Mouse (Mus musculus) brain, embryonic 14.5 days (tissue): Measurements from ENCODE around the gene Cyp2t4. TPM values are rescaled to one million over a fixed set of nuclear protein-coding genes. Genes with fewer than 3 reads are reported as not detected.
A peak's percentile ranks its signal among the peaks of the same experiment; 100 is the strongest.

ENCODE experiments used
- DNase-seq: peaks from one replicate; pipeline ENCODE4 v3.0.0-alpha.2; 2011; ENCODE audit warnings: low read depth
- CTCF ChIP-seq: fragments of 200-500 bp; IDR thresholded peaks from 2 replicates; pipeline ENCODE4 v1.5.1; 2012; ENCODE audit warnings: inconsistent platforms, mild to moderate bottlenecking, moderate library complexity, borderline replicate concordance; ENCODE audit not compliant: insufficient read depth, insufficient read length; ENCODE audit errors: extremely low read depth
- POLR2A ChIP-seq: fragments of 200-500 bp; IDR thresholded peaks from 2 replicates; pipeline ENCODE4 v1.6.1; 2012; ENCODE audit warnings: mild to moderate bottlenecking, inconsistent platforms, borderline replicate concordance; ENCODE audit not compliant: poor library complexity, insufficient read depth, insufficient read length, severe bottlenecking; ENCODE audit errors: extremely low read depth
- polyA plus RNA-seq: library from polyadenylated mRNA; depleted of rRNA; stranded (reverse); fragments of >200 nt; gene quantifications from 2 replicates; pipeline ENCODE4 v1.2.3, GENCODE M21; 2012; rRNA removed

Gene Cyp2t4
- not detected in 2 replicates for polyA plus RNA-seq

DNA sequence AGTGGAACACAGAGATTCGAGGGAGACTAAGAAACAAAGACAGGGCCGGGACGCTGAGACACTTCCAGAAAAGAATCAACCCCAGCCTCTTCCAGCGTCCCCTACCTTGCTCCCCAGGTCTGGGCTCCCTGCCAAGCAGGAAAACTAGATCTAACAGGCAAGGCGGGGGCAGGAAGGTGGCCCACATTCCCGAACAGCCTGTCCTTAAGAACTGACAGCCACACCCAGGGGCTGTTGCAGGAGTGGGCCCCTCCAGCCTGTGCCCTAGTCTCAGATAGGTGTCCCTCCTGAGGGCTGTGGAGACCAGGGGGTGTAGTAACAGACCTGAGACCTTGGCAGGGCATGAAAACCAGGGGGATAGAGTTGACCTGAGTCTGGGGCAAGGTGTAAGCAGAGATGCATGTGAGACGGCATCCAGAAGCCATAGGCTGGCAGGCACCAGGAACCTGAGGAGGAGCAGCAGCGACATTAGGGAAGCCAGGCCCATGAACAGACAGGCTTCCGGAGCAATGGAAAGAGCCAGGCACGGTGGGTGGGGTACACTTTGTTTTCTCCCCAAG is at the start of gene Cyp2t4:
TSS of gene Cyp2t4 (plus strand) at position 510 of the 560 bp plus-strand sequence.
- no peak for TF ChIP-seq CTCF
- TF ChIP-seq POLR2A = no peak
- DNase-seq = no peak

- DNase-seq = no peak
- TF ChIP-seq POLR2A = no peak
- no peak for TF ChIP-seq CTCF
Observed at GRCm38 (mm10) chr7:27104882-27105281, 48.6 kb upstream of the Cyp2t4 start.

DNA sequence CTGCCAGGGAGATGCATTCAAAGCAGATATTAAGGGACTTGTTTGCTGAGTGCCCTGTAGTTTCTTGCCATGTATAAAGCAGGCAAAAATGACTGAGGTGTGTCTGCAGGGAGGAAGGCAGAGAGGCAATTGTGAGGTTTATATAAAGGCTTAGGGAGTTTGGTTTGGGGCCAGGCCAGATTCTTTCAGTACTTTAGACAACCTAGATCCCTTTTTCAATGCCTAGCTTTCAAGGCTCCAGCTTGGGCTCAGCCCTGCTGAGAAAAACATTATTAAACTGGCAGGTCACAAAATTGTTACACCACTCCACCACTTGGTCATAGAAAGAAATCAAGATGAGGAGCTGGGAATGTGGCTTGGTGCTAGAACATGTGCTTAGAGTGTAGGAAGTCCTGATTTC is 43.2 kb upstream of the Cyp2t4 start:
- TF ChIP-seq POLR2A (no peak), CTCF (no peak)
- DNase-seq = no peak

DNA sequence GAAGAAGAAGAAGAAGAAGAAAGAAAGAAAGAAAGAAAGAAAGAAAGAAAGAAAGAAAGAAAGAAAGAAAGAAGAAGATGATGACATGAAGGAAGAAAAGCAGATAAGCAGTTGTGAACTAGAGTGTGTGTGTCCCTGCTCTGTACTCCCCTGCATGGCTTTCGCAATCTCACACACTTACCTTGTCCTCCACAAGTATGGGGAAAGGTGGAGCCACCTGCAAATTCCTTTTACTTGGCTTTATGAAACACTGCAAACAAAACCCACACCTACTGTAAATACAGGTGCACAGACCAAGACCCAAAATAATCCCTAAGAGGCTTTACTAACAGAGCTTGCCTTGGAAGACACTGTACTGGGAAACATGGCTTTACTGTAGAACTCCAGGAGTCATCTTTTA is 42.5 kb upstream of the Cyp2t4 start:
- DNase-seq = no peak

GRCm38 (mm10) chr7:27111987-27112386 is 41.5 kb upstream of the Cyp2t4 start:
- DNase-seq = no peak
- TF ChIP-seq CTCF (no peak), POLR2A (no peak)

More for the DNA sequence above, 42.5 kb upstream of the Cyp2t4 start:
- TF ChIP-seq POLR2A = no peak
- no peak for TF ChIP-seq CTCF

DNA sequence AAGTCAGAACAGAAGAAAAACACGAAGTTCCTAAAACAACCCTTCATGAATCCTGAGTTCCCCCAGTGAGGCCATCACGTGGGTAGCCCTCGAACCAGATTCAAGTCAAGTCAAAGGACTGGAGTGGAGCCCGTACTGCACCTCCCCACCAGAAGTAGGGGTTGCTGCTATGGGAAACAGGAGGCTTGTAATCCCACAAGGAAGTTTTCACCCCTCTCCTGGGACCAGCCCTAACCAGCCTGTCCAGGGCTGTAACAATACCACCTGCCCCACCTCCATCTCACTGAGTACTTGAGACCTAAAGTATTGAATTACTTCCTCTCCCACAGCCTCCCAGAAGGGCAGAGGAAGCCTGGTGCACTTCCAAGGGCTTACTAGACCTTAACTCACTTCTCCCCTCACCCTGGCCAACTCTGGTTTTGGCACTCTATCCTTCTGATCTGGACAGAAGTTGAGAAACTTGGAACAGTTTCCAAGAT is 35.4 kb upstream of the Cyp2t4 start:
- TF ChIP-seq CTCF (no peak), POLR2A (no peak)
- DNase-seq = no peak

DNA sequence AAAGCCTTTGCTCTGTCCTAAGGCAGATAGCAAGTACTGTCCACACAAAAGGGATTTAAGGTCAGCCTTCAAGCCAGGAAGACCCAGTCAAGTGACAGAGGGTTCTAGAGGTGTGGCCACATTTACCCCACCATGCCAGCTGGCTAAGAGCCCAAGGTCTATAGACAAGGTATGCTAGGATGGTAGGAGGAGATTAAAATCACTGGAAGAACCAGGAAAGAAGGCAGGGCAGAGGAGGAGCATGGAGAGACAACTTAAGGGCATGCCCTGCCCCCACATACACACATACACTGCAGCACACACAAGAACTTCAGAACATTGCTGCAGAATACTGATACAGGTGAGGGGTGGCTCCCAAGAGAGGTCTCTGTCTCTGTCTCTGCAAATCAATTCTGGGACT is 33.8 kb upstream of the Cyp2t4 start, which contains the start of gene Cyp2f2:
TSS of gene Cyp2f2 (plus strand) at position 234 of the 400 bp plus-strand sequence.
- DNase-seq = no peak
- TF ChIP-seq POLR2A (no peak), CTCF (no peak)

GRCm38 (mm10) chr7:27124305-27124832 is 29.1 kb upstream of the Cyp2t4 start:
- TF ChIP-seq CTCF (no peak), POLR2A (no peak)

DNA sequence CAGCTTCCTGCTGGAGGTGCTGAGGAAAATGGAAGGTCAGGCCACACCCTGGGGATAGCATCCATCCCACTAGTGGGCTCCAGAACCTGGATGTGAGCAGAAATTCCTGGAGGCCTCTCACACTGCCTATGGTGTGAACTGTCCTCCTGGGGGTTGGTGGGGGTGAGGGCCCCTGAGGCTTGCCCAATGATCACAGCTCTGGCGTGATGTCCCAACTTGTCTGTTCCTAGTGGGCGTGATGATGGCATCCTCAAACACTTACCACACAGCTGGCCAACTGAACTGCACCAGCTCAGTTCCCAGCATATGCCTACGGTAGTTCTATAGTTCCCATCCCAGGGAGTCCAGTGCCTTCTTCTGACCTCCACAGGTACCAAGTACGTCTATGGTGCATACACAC is 28.5 kb upstream of the Cyp2t4 start:
- no peak for TF ChIP-seq POLR2A
- no peak for TF ChIP-seq CTCF

More at GRCm38 (mm10) chr7:27124305-27124832, 29.1 kb upstream of the Cyp2t4 start:
- DNase-seq = no peak

DNA sequence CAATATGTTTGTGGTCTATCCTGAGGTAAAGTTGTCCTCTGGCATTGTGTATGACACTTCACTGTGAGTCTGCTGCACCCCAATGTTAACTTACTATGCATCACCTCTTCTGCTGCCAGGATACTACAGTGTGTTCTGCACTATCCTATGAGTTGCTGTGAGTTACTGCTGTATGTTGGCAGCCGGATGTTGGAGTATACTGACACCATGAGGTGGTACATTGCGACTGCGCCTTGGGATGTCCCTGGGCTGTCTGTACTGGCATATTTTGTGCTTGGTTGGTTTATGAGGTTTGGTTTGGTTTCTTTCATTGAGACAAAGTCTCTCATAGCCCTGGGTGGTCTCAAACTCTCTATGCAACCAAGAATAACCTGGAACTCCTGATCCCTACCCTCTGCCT is 25.4 kb upstream of the Cyp2t4 start:
- peak; percentile 33 for DNase-seq
- TF ChIP-seq POLR2A = no peak
- peak; percentile 62; the same call in 1 of the 2 replicates for TF ChIP-seq CTCF

More for the DNA sequence above, 28.5 kb upstream of the Cyp2t4 start:
- no peak for DNase-seq

- DNase-seq = no peak
- no peak for TF ChIP-seq CTCF
- no peak for TF ChIP-seq POLR2A
Observed at GRCm38 (mm10) chr7:27128946-27129345, 24.6 kb upstream of the Cyp2t4 start.

DNA sequence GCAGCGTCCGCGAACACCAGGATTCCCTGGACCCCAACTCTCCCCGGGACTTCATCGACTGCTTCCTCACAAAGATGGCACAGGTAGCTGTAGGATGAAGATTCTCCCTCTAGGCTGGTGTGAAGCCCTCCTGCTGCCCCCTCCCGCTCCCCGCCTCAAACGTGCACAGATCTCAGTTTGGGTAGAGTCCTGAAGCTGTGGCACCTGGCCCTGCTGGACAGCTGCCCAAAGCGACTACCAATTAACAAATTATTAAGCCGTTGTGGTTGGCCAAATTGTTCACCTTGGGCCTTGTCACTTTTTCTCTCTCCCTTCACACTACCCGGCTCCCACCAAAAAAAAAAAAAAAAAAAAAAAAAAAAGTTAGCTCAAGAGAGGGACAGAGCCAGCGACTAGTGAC is 23.7 kb upstream of the Cyp2t4 start:
- no peak for DNase-seq
- TF ChIP-seq CTCF = no peak
- TF ChIP-seq POLR2A = no peak
